Mouse (Mus musculus) embryo, embryonic 9.5 days (tissue): ENCODE measurements at regions not wholly inside any gene's neighbourhood (a gene's known extent, or its start where the extent isn't known, plus 50 kb on each side); places are given as distances from the start of the nearest gene placed in this dataset.
"Not testable (repeated sequence)": the region's sequence is repeated elsewhere in the genome, so short reads cannot be mapped to it uniquely, and the experiment has no call there.

Experiments
- DNase-seq: peaks from one replicate; pipeline ENCODE4 v3.0.0-alpha.2; 2017; ENCODE audit errors: extremely low spot score

DNA sequence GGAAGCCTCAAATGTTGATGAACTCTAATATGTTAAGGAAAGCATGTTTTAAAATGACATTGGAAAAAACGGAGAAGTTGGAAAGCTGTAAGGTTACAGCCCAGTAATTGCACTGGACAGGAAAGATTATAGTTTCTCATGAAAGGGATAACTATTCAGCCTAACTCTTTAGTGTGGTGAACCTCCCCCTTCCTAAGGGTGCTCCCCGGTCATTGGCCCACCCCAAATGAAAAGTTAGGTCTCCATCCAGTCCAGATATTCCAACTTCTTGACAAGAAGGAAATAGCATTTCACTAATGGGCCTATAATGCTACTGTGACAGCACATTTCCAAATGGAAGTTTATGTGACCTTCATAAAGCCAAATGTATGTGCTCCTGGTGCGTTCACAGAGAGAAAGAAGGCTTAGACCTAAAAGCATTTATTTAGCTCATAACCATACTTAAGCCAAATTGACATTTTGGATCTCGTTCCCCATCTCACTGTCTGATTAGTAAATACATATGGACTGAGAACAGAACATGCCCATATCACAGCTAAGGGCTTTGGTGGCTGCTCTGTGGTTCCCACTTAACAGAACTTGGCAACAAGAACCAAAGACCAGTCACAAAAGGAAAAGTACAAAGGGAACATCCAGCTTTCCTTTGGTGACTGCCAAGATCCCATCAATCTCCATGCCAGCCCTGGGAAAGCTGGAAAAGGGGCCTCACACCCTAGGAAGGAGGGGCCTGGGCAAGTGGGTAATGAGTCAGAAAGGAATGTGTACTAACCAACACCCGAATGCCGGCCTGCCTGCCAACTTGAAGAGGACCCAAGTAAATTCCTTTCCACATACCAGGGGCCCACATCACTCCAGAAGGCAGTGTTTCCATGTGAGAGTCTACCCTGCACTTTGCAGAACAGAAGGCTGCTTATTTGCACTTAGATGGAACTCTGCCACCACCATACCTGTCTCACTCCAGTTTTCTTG, 155.1 kb upstream of the Chst7 start:
- DNase-seq, result peak; percentile 19

- peak; percentile 49 for DNase-seq
Measured at GRCm38 (mm10) chrX:19906646-19907371, 152.6 kb upstream of the Chst7 start.

DNA sequence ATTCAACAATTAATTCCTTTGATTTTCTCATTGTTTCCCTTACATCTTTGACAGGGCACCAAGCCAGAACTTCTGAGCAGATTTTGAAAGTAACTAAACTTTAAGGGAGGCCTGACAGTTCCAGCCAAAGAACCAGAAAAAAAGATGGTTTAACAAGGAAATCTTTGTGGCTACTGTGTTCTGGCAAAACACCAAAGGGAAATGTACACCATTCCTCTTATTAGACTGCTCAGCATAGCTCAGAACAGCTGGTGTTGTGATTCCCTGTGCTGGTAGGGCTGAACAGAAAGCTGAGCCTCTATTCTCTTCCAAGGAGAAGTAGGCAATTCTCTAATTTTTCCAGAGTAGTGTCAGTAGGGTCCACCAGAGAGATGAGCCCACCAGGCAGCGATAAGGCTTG, 142.4 kb upstream of the Chst7 start:
- DNase-seq, result no peak

DNA sequence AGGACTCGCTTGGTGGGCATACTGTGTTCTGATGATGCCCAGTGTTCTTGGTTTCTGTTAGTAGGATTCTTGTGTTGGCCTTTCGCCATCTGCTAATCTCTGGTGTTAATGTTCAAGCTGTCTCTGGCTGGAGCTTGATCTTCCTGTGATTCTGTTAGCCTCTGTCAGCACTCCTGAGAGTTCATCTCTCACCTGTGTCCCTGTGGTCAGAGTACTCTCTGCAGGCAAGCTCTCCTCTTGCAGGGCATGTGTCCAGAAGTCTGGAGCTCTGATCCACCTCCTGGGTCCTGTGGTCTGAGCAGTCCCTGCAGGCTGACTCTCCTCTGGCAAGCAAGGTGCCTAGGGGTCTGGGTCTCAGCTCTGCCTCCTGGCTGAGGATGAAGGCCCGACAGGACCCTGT, 130.0 kb upstream of the Chst7 start:
- DNase-seq, result not testable (repeated sequence)

- DNase-seq, result no peak
Measured at GRCm38 (mm10) chrX:19929866-19930265, 129.5 kb upstream of the Chst7 start.

DNA sequence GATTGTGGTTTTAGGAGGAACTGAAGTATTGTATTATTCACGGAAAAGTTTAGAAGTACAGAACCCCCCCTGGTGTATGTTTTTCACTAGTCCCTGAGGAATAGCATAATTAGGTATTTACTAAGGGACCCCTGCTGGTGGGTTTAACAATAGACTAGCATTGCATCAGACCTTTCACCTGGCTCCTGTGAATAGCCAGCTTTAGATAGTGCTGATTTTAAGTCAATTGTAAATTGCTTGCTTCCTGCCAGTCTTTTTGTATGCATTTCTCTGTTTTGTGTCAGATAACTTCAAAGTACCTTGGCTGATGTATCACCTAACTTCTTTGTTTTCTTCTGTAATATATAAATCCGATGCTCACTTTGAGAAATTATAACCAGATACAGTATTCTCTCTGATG, 116.1 kb upstream of the Chst7 start:
- no peak for DNase-seq
